Mouse (Mus musculus) spleen, adult 2 months (tissue): ENCODE data around the gene Gm44965.

Source experiments
- CTCF ChIP-seq: fragments of 200-500 bp; IDR thresholded peaks from 2 replicates; pipeline ENCODE4 v1.5.1; 2011; ENCODE audit warnings: mild to moderate bottlenecking, inconsistent platforms; ENCODE audit not compliant: insufficient read depth, insufficient read length, insufficient replicate concordance; ENCODE audit errors: extremely low read depth
- POLR2A ChIP-seq: fragments of 200-500 bp; IDR thresholded peaks from 2 replicates; pipeline ENCODE4 v1.6.1; 2011; ENCODE audit warnings: low read depth, low read length, inconsistent platforms

DNA sequence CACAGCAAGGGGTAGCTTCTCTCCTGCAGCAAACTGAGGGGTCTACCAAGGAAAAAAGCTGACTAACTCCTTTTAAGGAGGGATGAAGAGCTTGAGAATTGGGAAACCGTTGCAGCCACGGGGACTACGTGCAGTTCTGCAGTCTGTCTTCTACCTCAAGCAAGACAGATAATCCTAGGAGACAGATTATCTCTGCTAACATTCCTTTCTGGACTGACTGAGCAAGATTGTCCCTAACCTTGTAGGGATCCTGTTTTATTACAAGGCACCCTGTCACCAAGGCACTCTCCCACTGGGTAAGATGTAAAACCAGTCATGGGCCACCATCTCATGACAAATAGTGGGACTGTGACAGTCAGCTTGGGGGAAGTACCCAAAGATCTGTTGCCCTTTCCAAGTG is 12.5 kb upstream of the Gm44965 start:
- TF ChIP-seq POLR2A (no peak), CTCF (no peak)
